Mouse (Mus musculus) ovary, adult 18-20 months (tissue): Measurements from ENCODE around the gene Gngt2.

ENCODE experiments used
- DNase-seq: peaks from one replicate; pipeline ENCODE4 v3.0.0; 2022; ENCODE audit warnings: low spot score, mixed read lengths

Gene Gngt2

DNA sequence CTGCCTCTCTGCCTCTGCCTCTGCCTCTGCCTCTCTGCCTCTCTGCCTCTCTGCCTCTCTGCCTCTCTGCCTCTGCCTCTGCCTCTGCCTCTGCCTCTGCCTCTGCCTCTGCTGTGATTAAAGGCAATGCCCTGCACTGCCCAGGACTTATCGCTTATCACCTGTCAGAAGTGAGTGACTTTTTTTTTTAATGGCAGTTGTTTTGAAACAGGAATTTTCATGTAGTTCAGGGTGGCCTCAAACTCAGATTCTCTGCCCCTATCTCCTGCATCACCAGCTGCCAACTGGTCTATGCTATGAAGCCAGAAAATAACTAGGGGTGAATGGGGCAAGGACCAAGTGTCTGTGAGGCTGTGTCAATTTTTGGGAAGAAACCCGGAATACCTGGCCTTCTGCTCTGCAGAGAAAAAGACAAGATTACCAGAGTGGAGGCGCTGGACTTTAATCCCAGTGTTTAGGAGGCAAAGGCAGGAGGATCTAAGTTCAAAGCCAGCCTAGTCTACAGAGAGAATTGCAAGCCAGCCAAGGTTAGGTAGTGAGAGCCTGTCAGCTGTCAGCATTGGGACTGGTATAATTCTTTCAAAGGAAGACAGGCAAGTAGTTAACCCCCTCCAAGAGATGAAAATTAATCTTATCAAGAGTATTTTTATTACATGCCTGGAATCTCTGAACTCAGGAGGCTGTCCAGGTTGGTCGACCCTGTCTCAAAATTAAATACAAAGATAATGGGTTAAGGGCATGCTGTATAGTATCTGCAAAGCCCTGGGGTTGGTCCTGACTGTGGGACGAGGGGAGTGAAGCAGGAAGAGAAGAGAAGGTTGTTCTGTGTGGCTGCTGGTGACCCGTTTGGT, 10.5 kb upstream of the Gngt2 start:
- no peak for DNase-seq

DNA sequence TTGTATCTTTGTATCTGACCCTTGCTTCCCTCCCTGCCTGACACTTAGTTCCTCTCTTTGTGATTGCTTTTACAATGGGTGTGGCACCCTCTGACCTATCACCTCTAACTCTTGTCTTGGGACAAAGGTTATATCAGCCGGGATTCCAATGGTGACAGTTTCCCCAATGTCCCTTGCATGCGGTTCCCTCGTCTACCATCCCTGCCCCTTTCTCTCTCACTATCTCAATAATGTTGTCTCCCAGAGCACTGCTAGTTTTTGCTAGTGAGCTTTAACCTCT, 9.9 kb upstream of the Gngt2 start:
- no peak for DNase-seq

DNA sequence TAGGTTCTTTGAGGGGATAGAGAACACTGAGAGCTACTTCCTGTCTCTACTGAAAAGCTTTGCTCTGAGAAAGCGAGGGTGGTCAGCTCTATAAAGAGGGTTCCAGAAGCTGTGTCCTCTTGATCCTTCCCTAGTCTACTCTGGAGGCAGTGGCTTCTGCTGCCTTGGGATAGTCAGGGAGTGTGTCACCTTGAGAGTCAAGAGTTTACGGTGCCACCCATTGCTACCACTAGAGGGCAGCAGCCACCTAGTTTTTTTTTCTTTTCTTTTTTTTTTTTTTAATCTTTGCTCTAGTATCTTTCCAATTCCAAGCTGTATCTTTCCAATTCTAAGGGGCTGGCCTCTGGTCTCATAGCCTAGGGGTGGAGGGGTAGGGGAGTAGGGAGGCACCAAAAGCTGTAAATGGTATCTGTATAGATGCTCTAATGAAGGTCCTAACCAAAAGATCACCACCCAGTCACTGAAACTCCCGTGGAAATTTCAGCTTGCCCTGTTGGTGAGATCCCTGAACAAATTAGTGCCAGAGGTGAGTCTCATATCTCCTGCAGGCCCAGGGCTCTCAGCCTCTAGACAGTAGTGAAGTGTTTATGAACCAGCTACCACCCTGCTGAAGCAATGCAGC, 9.4 kb upstream of the Gngt2 start:
- DNase-seq: no peak

DNA sequence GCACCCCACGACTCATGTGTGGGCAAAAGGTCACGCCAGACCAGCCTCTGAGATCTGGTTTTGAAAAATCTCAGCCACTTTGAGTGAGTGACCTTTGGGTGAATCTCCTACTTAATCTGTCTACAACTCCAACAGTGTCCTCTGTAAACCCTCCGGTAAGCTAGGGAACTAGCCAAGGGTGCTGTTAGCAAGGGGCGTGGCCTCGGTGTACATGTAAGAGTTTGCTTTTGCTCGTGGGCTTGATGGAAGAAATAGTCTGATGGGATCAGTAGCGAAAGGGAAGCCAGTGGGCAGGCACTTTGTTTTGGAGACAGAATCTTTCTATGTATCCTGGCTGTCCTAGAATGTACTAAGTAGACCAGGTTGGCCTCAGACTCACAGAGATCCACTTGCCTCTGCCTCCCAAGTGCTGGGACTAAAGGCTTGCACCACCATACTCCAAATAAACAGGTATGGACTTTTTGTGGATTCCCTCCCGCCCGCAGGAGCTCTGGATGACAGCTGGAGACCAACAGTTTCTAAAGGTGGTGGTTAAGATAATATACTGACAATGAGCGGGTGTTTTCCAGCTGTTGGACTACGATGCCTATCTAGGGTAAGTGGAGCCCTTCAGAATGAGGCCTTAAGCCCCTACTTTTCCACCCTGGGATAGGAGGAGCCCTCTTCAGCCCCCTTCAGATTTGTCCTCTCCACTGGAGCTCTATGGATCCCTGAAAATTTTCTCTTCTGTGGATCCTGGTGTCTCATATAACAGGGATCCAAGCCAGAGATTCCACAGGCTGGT, 8.6 kb upstream of the Gngt2 start:
- DNase-seq: no peak

DNA sequence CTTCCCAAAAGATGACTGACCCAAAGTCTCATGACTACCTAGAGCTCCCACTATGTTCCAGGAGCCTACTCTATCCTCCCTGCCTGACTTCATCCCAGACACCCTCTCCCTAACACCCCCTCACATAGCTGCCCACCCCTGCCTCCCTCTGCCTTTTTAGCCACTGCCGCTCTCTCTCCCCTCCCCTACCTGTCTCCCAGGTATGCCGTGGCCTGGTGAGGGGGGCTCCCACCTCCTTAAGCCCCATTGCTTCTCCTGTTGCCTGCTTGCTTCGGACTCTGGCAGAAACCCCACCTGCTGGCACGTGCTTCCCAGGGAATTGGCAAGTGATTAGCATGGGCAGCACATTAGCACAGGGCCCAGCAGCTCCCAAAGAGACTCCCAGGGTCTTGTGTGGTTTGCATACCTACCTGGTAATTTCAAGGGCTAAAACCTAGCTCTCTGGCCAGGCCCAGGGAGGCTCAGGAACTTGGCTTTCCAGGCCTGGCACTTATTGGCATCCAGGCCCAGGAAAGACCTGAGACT, 7.4 kb upstream of the Gngt2 start:
- DNase-seq: no peak

DNA sequence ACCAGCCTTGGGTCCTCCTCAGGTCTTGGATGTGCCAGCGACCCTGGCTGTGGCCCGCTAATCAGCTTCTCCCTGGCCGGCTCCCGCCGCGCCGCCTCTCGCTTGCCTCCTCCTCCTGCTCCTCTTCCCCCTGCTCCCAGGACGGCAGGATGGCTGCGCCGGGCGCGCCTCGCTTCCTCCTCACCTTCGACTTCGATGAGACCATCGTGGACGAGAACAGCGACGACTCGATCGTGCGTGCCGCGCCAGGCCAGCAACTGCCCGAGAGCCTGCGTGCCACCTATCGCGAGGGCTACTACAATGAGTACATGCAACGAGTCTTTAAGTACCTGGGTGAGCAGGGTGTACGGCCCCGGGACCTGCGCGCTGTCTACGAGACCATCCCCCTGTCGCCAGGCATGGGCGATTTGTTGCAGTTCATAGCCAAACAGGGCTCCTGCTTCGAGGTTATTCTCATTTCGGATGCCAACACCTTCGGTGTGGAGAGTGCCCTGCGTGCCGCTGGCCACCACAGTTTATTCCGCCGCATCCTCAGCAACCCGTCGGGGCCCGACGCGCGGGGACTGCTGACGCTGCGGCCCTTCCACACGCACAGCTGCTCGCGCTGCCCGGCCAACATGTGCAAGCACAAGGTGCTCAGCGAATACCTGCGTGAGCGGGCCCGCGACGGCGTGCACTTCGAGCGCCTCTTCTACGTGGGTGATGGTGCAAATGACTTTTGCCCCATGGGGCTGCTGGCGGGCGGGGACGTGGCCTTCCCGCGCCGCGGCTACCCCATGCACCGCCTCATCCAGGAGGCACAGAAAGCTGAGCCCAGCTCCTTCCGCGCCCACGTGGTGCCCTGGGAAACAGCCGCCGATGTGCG, 6.4 kb upstream of the Gngt2 start:
- DNase-seq: no peak

DNA sequence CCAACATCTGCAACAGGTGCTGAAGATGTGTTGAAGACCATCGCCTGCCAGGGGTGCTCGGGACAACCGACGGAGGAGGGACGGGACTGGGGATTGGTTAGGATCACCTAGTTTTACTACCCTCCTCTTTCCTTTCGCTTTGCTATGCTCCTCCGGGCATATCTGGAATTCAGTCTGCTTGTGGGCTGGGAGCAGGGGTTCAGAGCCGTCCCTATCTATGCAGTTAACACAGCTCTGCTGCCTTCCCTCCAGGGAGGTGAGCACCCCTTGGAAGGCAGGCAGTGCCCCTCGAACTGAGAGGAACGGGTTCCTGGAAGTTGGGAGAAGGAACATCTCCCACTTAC, 5.8 kb upstream of the Gngt2 start:
- no peak for DNase-seq

DNA sequence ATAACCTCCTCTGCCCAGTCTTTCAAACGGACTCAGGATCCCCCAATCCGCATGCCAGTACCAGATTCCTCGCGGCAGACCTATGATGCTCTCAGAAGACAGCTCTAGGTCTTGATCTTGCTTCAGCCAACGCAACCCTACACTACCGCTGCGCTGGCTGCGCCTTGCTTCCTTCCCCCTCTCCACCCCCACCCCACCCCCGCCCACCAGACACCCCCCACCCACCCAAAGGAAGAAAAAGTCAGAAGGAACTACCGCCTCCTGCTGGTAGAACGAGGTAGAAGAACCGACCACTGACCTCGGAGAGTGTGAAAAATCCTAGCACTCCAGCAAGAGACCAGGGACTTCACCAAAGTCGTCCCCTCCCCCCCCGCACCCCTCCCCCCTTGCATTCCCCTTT, 5.4 kb upstream of the Gngt2 start:
- DNase-seq: no peak

DNA sequence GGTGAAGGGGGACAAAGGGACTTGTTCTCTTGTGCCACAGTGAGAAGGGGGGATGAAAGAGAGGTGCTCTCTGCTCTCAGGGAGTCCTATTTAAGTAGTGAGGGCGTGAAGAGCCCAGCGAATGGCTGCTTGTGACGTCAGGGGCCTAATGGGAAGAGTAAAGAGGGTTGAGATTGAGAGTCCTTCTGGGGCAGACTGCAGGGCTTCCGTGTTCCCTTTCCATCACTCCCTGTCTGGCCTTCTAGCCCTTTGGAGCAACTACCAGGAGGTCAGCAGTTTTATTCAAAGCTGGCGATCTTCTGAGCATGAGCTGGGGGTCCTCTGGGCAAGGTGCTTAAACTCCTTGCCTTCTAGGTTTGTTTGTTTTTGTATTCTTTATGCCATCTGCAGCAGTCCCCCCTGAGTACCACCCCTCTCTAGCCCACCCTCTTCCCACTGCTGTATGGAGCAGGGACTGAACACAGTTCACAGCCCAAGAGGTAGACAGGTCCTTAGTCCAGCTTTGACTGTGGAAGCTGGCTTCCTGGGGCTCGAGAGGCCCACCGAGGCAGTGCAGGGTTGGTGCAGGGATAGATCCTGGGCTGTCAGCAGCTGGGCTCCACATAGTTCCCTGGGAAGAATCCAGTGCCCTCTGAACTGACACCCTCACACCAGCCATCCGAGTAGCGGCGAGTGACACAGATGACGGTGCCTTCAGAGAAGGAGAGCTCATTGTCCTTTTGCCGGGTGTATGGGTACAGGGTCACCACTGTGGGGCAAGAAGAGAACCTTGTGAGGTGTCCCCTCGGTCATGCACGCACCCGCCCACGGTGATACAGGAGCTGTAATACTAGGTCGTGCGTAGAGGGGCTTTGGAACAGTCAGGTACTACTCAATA, 4.6 kb upstream of the Gngt2 start:
- DNase-seq: no peak

DNA sequence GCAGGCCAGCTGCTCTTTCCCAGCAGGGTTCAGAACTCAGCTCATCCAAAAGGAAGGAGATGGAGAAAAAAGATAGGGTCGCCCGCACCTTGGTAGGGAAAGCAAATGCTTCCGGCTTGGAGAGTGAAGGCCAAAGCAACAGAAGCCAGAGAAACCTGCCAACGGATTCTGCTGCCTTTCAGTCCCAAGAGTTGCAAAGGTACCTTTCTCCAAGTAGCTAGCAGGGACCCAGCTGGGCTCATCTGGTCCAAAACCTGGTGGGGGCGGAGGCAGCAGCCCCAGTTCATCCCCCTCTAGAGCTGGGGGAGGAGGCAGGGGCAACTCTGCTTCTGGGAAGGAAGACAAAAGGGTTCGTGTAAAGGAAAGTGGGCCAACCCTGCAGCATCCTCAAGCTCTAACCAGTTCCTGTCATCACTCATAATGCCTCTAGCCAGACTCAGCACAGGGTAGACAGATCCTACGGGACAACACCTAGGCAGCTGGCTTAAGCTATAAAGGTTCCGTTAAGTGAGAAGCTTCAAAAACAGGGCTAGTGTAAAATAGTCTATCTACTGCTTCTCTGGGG, 3.9 kb upstream of the Gngt2 start:
- no peak for DNase-seq

DNA sequence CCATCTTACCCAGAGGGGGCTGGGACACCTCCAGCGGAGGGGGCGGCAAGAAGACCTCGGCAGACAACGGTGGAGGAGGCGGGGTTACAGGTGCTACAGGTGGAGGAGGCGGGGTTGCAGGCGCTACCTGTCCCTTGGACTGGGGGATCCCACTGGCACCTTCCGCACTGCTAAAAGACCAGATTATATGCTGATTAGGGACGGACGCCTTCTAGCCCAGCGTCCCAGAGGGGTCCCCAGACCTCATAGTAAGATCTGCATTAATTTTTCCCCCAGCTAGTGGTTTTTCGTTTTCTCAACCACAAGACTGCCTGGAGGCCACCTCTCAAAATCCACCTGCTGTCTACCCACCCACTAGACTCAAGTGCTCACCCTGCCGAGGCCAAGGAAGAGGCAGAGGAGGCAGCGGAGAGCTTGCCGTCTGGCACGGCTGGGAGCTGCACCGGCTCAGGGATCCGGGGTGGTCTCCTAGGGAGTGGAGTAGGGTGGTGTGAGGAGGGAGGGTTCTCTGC, 3.3 kb upstream of the Gngt2 start:
- DNase-seq: no peak

DNA sequence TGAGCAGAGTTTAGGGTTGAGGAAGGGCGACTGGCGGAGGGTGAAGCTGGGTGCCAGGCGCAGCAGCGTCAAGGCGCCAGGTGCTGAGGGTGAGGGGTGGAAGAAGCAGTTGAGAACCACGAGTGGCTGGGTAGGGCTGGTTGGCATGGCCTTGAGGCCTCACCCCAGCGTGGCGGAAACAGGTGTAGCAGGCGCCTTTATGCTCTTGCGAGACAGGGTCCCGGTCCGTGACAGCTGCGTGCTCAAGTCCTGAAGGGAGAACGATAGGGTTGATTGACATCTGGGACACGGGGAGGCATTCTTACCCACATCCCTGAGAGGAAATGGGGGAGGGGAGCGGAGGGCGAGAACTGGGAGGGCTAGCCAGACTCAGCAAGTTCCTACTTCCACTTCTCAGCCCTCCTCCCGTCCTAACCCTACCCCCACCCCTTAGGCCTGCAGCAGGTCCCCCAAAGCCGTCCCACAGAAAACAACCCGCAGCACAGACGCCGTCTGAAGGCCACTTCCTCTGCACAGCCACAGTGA, 2.8 kb upstream of the Gngt2 start:
- DNase-seq: no peak

DNA sequence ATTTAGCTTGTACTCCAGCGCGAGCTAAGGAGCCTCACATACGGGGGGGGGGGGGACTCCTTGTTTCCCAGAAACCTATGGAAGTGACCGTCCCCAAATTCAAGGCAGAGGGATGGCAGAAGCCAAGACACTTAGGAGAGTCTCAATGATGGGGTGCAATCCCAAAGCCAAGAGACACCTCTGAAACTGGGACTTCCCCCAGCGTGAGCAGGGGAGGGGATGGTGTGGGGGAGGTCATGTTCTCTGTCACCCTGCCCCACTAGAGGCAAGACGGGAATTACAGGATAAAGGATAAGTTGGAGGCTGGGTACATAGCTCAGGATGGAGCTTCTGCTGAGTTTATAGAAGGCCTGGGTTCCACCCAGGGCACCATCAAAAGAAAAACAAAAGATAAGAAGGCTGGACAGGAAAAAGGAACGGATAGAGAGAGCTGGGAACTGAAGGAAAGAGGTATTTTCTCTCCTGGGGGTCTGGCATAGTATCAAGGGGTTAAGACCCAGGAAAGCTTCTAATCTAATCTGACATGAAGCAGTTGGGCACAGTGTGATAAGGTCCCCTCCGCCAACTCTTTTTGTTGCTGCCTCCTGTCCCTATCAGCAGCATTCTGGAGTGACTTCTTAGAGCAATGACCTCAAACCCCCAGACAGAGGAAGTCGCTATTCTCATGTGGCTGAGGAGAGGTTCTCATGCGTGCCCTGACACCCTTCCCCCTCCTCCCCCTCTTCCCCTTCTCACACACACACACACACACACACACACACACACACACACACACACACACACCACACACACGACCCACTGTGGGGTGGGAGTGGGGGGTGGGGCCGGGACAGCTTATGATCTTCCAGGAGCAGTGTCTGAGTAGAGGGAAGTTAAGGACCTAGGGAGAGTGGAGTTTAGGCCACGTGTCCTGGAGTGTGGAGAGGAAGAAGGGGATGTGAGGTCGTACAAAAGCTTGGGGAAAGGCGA, 2.0 kb upstream of the Gngt2 start:
- no peak for DNase-seq

DNA sequence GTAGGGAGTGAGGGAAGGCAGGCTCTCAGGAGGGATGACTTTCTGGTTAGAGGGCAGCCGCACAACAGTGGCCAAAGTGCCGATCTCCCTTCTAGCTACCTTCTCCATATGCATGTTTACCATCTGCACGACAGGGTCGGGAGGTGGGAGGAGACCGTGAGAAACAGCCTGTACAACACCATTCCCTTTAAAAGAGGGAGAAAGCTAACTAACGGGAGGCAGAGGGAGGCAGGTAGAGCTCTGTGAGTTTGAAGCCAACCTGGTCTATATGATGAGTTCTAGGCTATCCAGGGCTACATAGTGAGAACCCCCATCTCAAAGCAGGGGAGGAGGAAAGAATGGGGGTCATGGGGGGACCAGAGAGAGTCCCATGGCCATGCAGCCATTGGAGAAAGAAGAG, 1.2 kb upstream of the Gngt2 start:
- DNase-seq: no peak

DNA sequence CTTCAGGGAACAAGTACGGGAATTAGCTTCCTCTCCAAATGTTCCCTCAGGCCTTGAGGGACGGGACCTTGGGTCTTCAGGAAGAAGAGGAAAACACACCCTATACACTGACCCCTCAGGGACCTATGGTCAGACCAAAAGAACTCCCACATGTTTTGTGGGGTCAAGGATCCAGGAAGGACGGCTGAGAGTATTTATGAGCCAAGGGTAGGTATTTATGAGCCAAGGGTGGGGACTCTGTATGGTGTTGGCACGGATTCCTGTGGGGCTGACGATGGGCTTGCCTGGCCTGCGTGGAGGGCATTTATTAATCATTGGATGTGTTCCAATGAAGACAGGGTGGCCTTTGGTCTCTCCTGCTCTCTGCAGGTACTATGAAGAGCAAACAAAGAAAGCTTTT, 583 bp upstream of the Gngt2 start:
- DNase-seq: no peak

DNA sequence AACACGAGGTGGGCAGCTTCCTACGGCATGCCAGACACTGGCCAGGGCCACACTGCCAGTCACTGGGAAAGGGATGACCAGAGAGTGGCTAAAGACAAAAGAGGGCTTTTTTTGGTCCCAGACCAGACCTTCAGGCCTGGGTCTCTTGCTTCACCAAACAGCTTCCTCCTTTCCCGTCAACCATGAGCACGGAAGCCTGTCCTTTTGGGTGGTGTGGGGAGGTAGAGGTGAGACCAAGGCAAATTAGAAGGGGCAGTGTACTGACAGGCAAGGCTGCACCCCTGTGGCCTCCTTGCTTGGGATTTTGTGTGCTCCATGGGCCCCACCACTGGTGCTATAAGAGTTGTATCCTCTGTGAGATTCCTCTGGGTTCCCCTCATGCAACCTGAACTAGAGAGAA, 1.6 kb downstream of the Gngt2 start:
- DNase-seq: no peak

DNA sequence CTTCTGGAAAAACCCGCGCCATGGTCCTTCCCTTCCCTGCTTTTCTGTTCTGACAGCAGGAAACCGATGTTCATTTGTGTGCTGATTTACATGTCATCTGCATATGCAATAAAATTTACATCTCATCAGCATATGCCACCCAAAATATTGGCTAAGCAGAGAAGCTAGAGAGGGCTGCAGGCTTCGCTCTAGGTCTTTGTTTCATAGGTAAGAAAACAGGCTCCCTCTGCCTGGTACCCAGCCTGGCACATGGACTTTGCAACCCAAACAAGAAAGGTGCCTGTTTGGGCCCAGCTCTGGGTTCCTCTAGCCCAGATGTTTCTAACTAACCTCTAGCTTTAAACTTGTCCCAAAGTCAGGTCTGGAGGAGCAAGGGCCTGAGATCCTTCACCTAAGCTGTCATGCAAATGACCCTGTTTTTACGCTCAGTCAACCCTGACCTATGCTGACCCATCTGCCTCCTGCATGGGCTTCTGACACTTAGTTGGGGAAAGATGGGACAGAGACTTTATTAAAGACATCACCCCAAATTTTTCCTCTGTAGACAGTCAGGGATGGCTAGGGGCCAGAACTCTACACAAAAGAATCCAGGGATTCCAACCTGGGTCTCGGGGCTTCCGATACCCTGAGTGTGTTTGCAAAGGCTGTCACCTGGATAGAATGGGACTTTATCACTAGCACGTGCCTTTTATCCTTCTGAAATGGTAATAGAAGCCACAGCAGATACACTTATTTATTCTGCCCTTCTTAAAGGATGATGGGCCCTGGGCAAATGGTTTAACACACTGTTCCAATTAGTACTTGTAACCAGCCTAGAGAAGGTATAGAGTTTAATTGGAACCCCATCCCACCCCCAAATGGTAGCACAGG, 2.2 kb downstream of the Gngt2 start:
- DNase-seq: no peak
